Mouse (Mus musculus) heart, embryonic 12.5 days (tissue): ENCODE measurements around the gene Brap. TPM values are rescaled to one million over a fixed set of nuclear protein-coding genes. Genes with fewer than 3 reads are reported as not detected.

Source experiments
- ATAC-seq: fragments of 200-750 bp; cut with Nextera tagmentation; 2 replicates; pipeline ENCODE4 v1.8.0; 2017; ENCODE audit warnings: moderate TSS enrichment, moderate library complexity; ENCODE audit not compliant: insufficient number of reproducible peaks, low FRiP score
- H3K27ac ChIP-seq: fragments of 300-500 bp; sonication (generic); 2 replicates; pipeline ENCODE4 v1.5.1; 2016; ENCODE audit warnings: mild to moderate bottlenecking, moderate library complexity; ENCODE audit not compliant: poor library complexity, severe bottlenecking
- H3K27me3 ChIP-seq: fragments of 300-500 bp; sonication (generic); replicated peaks from 2 replicates; pipeline ENCODE4 v1.6.1; 2016; ENCODE audit warnings: mild to moderate bottlenecking, moderate library complexity
- H3K36me3 ChIP-seq: fragments of 300-500 bp; sonication (generic); 2 replicates; pipeline ENCODE4 v1.6.1; 2016; ENCODE audit warnings: mild to moderate bottlenecking, moderate library complexity
- H3K4me1 ChIP-seq: fragments of 300-500 bp; sonication (generic); replicated peaks from 2 replicates; pipeline ENCODE4 v1.6.1; 2016; ENCODE audit warnings: mild to moderate bottlenecking
- H3K4me2 ChIP-seq: fragments of 300-500 bp; sonication (generic); 2 replicates; pipeline ENCODE4 v1.6.1; 2016; ENCODE audit warnings: mild to moderate bottlenecking, moderate library complexity
- H3K4me3 ChIP-seq: fragments of 300-500 bp; sonication (generic); 2 replicates; pipeline ENCODE4 v1.5.1; 2016; ENCODE audit warnings: mild to moderate bottlenecking
- H3K9ac ChIP-seq: fragments of 300-500 bp; sonication (generic); 2 replicates; pipeline ENCODE4 v1.6.1; 2016; ENCODE audit warnings: mild to moderate bottlenecking, moderate library complexity
- H3K9me3 ChIP-seq: fragments of 300-500 bp; sonication (generic); replicated peaks from 2 replicates; pipeline ENCODE4 v1.6.1; 2016; ENCODE audit warnings: mild to moderate bottlenecking, moderate library complexity
- WGBS: fragments of 180-500 bp; shearing (Covaris S2); methylation state at CpG from one replicate; pipeline ENCODE4 v1.1.7; 2016; 5-methylcytosine and 5-hydroxymethylcytosine counted together
- polyA plus RNA-seq: library from polyadenylated mRNA; unstranded; fragments of >200 nt; fragmentation: Nextera tagmentation; extraction: Ambion mirVana; gene quantifications from 2 replicates; pipeline ENCODE4 v1.2.1, GENCODE M21; 2016

Brap gene
- polyA plus RNA-seq, 1 experiment from 2014 or later, result 34.8 TPM

DNA sequence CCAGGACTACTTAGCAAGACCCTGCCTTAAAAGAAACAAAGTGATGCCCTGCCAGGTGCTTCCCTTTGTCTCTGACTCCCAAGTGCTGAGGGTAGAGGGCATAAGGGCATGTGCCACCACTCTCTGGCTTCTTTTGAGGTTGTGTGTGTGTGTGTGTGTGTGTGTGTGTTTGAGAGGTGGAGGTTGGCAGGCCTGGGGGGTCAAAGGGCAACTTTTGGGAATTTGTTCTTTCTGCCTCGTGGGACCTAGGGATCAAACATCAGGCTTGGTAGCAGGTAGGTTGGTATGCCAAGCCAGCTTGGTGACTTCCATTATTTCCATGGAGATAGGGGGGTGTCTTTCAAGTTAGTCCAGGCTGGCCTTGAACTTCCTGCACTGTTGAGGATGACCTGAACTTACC lies 43.0 kb downstream of the Brap start:
- no peak overlapping the region for H3K9ac ChIP-seq
- 56% methylated on average over 1 of the region's 1 CpGs for WGBS
- no peaks in the 10 kb centered on the region for H3K9me3 ChIP-seq
- peaks cover 29% of the 10 kb centered on the region for H3K4me1 ChIP-seq
- no peak overlapping the region for H3K4me3 ChIP-seq
- H3K4me2 ChIP-seq, result no peak overlapping the region
- no peak overlapping the region for H3K27ac ChIP-seq
- no peak for ATAC-seq
- H3K27me3 ChIP-seq, result no peaks in the 10 kb centered on the region
- no peaks in the 10 kb centered on the region for H3K36me3 ChIP-seq

DNA sequence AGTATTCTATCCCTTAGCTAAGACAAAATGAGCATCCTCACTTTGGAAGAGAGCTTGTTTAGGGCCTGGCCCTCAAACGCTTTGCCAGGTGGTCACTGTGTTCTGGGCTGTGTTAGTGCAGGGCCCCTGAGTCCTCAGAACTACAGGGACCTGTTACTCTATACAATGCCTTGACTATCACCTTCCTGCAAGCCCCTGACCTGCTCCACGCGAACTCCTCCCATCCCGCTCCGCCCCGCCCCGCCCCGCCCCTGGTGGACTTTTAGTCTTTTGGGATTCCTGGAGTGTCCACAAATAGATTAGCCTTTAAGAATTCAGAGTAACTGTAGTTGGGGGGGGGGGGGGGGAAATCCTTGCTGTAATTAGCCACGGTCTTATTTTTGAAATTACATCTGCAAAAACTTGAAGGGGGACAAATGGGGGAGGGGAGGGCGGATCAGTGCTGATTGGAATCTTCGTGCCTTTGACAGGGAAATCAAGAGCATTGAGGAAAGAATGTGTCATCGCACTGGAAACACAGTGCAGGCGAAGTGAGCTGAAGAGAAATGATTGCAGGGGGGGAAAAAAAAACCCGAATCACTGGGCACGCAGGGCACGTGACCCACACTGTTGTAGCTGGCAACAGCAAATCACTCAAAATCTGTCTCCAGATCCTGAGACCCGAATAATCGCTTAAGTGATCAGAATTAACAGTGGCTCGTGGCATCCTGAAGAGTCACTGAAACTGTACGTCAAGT lies 44.3 kb downstream of the Brap start:
- 5% methylated on average over 20 of the region's 20 CpGs for WGBS
- Histone ChIP-seq H3K4me3 (peak overlapping the region; percentile 31), H3K9me3 (no peaks in the 10 kb centered on the region), H3K9ac (peak overlapping the region; percentile 44; the same call in 1 of the 2 replicates), H3K4me2 (peak overlapping the region; percentile 68), H3K36me3 (no peaks in the 10 kb centered on the region), H3K27me3 (no peaks in the 10 kb centered on the region), H3K27ac (no peak overlapping the region), H3K4me1 (peaks cover 29% of the 10 kb centered on the region)
- peak; percentile 53 for ATAC-seq

GRCm38 (mm10) chr5:121710402-121710801 lies 50.0 kb downstream of the Brap start:
- H3K27ac ChIP-seq, result peak overlapping the region; percentile 56; the same call in 1 of the 2 replicates
- ATAC-seq, result no peak
- H3K36me3 ChIP-seq, result no peaks in the 10 kb centered on the region
- no peak overlapping the region for H3K4me3 ChIP-seq
- peaks cover 22% of the 10 kb centered on the region for H3K4me1 ChIP-seq
- WGBS, result 58% methylated on average over 2 of the region's 2 CpGs
- H3K4me2 ChIP-seq, result no peak overlapping the region
- H3K9ac ChIP-seq, result no peak overlapping the region
- no peaks in the 10 kb centered on the region for H3K27me3 ChIP-seq
- H3K9me3 ChIP-seq, result no peaks in the 10 kb centered on the region

DNA sequence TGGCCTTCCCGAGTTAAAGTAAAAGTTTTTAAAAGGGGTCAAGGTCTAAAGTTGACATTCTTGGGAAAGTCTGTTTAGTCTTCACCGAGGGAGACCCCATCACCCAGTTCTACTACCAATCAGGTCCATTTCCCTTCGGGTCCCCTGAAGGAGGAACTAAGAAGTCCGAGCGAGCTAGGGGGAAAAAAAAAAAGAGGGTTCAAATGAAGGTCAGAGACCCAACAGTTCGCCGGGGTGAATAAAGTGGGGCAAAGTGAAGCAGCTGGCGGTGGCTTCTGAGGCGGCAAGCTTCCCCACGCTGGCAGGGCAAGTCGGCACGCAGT lies 50.4 kb downstream of the Brap start:
- H3K36me3 ChIP-seq, result no peaks in the 10 kb centered on the region
- under 1% methylated on average over 12 of the region's 12 CpGs for WGBS

DNA sequence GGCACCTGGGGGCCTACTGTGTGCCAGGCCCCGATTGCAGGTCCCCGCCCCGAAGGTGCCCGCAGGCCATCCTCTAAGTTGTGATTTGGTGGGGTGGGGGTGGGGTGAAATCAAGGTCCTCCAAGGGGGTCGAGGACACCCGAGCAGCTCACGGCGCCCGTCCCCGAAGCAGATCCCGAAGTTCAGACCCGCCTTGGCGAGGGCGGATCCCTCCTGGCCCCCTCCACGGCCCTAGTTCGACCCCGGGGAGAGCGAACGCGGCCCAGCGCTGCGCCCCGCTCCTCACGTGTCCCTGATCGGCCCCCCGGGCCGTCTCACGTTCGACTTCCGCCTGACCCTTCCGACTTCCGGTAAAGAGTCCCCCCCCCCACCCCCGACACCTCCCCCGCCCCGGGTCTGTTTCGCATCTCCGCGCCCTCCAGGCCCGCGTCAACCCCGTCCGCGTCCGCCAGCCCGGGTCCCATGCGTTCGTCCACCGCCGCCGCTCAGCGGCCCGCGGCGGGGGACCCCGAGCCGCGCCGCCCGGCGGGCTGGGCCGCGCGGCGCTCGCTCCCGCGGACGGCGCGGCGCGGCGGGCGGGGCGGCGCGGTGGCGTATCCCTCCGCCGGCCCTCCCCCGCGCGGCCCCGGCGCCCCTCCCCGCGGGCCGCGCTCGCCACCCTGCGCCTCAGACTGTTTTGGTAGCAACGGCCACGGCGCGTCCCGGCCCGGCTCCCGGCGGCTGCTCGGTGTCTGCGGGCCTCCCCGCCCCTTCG lies 51.0 kb downstream of the Brap start, which contains the start of gene Atxn2:
Gene Atxn2, plus strand, starts transcription at position 164 of the 754 bp plus-strand sequence.
- WGBS, result under 1% methylated on average over 69 of the region's 103 CpGs
- ATAC-seq, result peak; percentile 89
- H3K4me3 ChIP-seq, result peak within 1 kb of the TSS; percentile 100
- no peaks in the 10 kb centered on the region for H3K36me3 ChIP-seq
- H3K27ac ChIP-seq, result peak within 1 kb of the TSS; percentile 99
- peaks cover 30% of the 10 kb centered on the region for H3K4me1 ChIP-seq
- H3K27me3 ChIP-seq, result no peaks in the 10 kb centered on the region
- H3K4me2 ChIP-seq, result peak within 1 kb of the TSS; percentile 88
- no peaks in the 10 kb centered on the region for H3K9me3 ChIP-seq
- H3K9ac ChIP-seq, result peak within 1 kb of the TSS; percentile 99

More for the DNA sequence above, 50.4 kb downstream of the Brap start:
- Histone ChIP-seq H3K4me2 (peak overlapping the region; percentile 88), H3K4me3 (peak overlapping the region; percentile 100), H3K9me3 (no peaks in the 10 kb centered on the region), H3K27ac (peak overlapping the region; percentile 99), H3K9ac (peak overlapping the region; percentile 99), H3K27me3 (no peaks in the 10 kb centered on the region), H3K4me1 (peaks cover 26% of the 10 kb centered on the region)
- ATAC-seq, result no peak

DNA sequence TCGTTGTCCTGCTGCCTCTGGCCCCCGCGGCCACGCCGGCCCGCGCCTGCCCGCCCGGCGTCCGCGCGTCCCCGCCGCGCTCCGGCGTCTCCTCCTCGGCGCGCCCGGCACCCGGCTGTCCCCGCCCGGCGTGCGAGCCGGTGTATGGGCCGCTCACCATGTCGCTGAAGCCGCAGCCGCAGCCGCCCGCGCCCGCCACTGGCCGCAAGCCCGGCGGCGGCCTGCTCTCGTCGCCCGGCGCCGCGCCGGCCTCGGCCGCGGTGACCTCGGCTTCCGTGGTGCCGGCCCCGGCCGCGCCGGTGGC lies 51.5 kb downstream of the Brap start:
- WGBS, result 15% methylated on average over 57 of the region's 57 CpGs
- H3K4me3 ChIP-seq, result peak overlapping the region; percentile 100
- peak; percentile 59 for ATAC-seq

GRCm38 (mm10) chr5:121712232-121712933 lies 52.0 kb downstream of the Brap start:
- peaks cover 3% of the 10 kb centered on the region; the same call in 1 of the 2 replicates for H3K36me3 ChIP-seq
- no peaks in the 10 kb centered on the region for H3K27me3 ChIP-seq
- peak overlapping the region; percentile 100 for H3K4me3 ChIP-seq
- no peaks in the 10 kb centered on the region for H3K9me3 ChIP-seq
- peak overlapping the region; percentile 99 for H3K27ac ChIP-seq
- H3K9ac ChIP-seq, result peak overlapping the region; percentile 99
- peaks cover 33% of the 10 kb centered on the region for H3K4me1 ChIP-seq
- peak; percentile 56 for ATAC-seq
- WGBS, result 5% methylated on average over 56 of the region's 66 CpGs
- H3K4me2 ChIP-seq, result peak overlapping the region; percentile 81

More for the DNA sequence above, 51.5 kb downstream of the Brap start:
- H3K27me3 ChIP-seq, result no peaks in the 10 kb centered on the region
- peaks cover 33% of the 10 kb centered on the region for H3K4me1 ChIP-seq
- peak overlapping the region; percentile 99 for H3K27ac ChIP-seq
- H3K9ac ChIP-seq, result peak overlapping the region; percentile 99
- no peaks in the 10 kb centered on the region for H3K36me3 ChIP-seq
- H3K9me3 ChIP-seq, result no peaks in the 10 kb centered on the region
- H3K4me2 ChIP-seq, result peak overlapping the region; percentile 81

- Histone ChIP-seq H3K36me3 (peaks cover 9% of the 10 kb centered on the region), H3K4me1 (peaks cover 37% of the 10 kb centered on the region), H3K9me3 (no peaks in the 10 kb centered on the region), H3K9ac (peak overlapping the region; percentile 99), H3K27me3 (no peaks in the 10 kb centered on the region), H3K4me3 (peak overlapping the region; percentile 100), H3K4me2 (peak overlapping the region; percentile 81), H3K27ac (peak overlapping the region; percentile 99)
- under 1% methylated on average over 29 of the region's 32 CpGs for WGBS
- peak; percentile 12; the same call in 1 of the 2 replicates for ATAC-seq
These were observed 52.7 kb downstream of the Brap start for GRCm38 (mm10) chr5:121712934-121713538.

GRCm38 (mm10) chr5:121714331-121714730 lies 54.0 kb downstream of the Brap start:
- Histone ChIP-seq H3K4me1 (peaks cover 46% of the 10 kb centered on the region), H3K27ac (0 out of 2 replicates have a peak overlapping the region, but pooled peaks have one; percentile 6), H3K4me2 (peak overlapping the region; percentile 55), H3K4me3 (peak overlapping the region; percentile 19; the same call in 1 of the 2 replicates), H3K9me3 (no peaks in the 10 kb centered on the region), H3K9ac (0 out of 2 replicates have a peak overlapping the region, but pooled peaks have one; percentile 24), H3K36me3 (peaks cover 9% of the 10 kb centered on the region), H3K27me3 (no peaks in the 10 kb centered on the region)
- no peak for ATAC-seq
- 57% methylated on average over 1 of the region's 1 CpGs for WGBS

DNA sequence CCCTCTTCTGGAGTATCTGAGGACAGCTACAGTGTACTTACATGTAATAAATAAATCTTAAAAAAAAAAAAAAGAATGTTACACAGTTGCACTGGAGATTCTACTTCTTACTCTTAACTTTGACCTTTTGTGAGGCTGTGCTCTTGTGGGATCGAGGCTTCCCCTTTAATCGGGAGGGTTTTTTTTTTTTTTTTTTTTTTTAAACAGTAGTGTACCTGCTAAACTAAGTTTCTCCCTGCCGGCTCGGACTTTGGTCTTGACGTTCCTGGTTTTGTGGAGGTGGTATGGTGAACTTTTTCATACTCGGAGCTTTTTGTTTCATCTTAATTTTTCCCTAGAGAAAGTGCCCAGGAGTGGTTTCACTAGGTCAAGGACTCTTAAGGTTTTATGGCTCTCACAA lies 54.6 kb downstream of the Brap start:
- Histone ChIP-seq H3K4me3 (no peak overlapping the region), H3K27ac (no peak overlapping the region), H3K4me1 (peaks cover 52% of the 10 kb centered on the region), H3K9me3 (no peaks in the 10 kb centered on the region), H3K27me3 (no peaks in the 10 kb centered on the region), H3K36me3 (peaks cover 9% of the 10 kb centered on the region), H3K9ac (no peak overlapping the region), H3K4me2 (no peak overlapping the region)
- WGBS, result 85% methylated on average over 6 of the region's 6 CpGs
- no peak for ATAC-seq
